Mouse (Mus musculus): ENCODE data around the gene Fam76b. TPM values are rescaled to one million over a fixed set of nuclear protein-coding genes. Genes with fewer than 3 reads are reported as not detected.

Fam76b gene
- polyA plus RNA-seq, 1 experiment: 2.8 TPM

GRCm38 (mm10) chr9:13874359-13874758 is 46.8 kb downstream of the Fam76b start:
- no peak overlapping the region for H3K4me3 ChIP-seq
- no peaks in the 10 kb centered on the region for H3K79me2 ChIP-seq (ENCODE audit: control insufficient read depth, insufficient read depth)
- TF ChIP-seq SRF (IDR thresholded peaks at IDR 0.05; ENCODE audit: control insufficient read depth, insufficient read length, low read depth) (no peak), MYOD1 (IDR thresholded peaks at IDR 0.05; ENCODE audit: control insufficient read depth in 1 of 3, insufficient read length in 2 of 3, low read depth in 2 of 3) (no peak), MYOG (IDR thresholded peaks at IDR 0.05; ENCODE audit: control insufficient read depth in 1 of 3, insufficient read depth in 1 of 3, insufficient read length in 2 of 3, low read depth in 2 of 3) (no peak), E2F4 (IDR thresholded peaks at IDR 0.05; ENCODE audit: insufficient read depth) (no peak), TCF12 (IDR thresholded peaks at IDR 0.05; ENCODE audit: insufficient read depth, poor library complexity, severe bottlenecking) (no peak), TCF3 (IDR thresholded peaks at IDR 0.05; ENCODE audit: insufficient read length, low read depth) (no peak), POLR2AphosphoS2 (IDR thresholded peaks at IDR 0.05; ENCODE audit: insufficient read length, low read depth) (no peak), CEBPB (IDR thresholded peaks at IDR 0.05; ENCODE audit: insufficient read depth, poor library complexity, severe bottlenecking) (no peak), MAX (IDR thresholded peaks at IDR 0.05; ENCODE audit: low read depth) (no peak), USF1 (IDR thresholded peaks at IDR 0.05; ENCODE audit: low read depth) (no peak), REST (IDR thresholded peaks at IDR 0.05; ENCODE audit: insufficient read depth, insufficient read length) (no peak), POLR2A (IDR thresholded peaks at IDR 0.05; ENCODE audit: insufficient read length, low read depth) (no peak)
- no peaks in the 10 kb centered on the region for H3K27me3 ChIP-seq (ENCODE audit: control insufficient read depth, insufficient read depth, insufficient read length)
- no peak overlapping the region for H3ac ChIP-seq (ENCODE audit: control insufficient read depth, insufficient read length)
- H3K4me2 ChIP-seq (ENCODE audit: low read depth): no peak overlapping the region
- no peaks in the 10 kb centered on the region for H3K36me3 ChIP-seq (ENCODE audit: control insufficient read depth, insufficient read depth)

DNA sequence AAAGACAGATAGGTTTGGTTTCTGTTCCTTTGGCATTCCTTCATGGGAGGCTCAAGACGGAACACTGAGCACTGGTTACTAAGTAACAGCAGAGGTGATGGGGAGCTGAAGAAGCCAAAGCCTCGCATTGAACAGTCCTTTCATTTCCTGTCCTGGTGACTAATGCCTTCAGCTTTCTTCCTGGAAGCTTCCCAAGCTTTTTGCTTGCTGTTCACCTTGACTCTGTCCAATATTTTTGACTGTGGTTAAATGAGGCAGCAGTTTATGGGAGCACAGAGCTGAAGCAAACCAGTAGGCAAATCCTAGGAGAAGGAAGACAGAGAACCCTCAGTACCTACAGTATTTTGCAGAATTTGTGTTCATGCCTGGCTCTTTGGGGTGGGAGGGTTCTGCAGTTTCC is 47.8 kb downstream of the Fam76b start:
- Histone ChIP-seq H3K4me3 (no peak overlapping the region), H3ac (ENCODE audit: control insufficient read depth, insufficient read length) (no peak overlapping the region), H3K79me2 (ENCODE audit: control insufficient read depth, insufficient read depth) (no peaks in the 10 kb centered on the region), H3K36me3 (ENCODE audit: control insufficient read depth, insufficient read depth) (no peaks in the 10 kb centered on the region), H3K27me3 (ENCODE audit: control insufficient read depth, insufficient read depth, insufficient read length) (no peaks in the 10 kb centered on the region), H3K4me2 (ENCODE audit: low read depth) (no peak overlapping the region)
- TF ChIP-seq MYOD1 (IDR thresholded peaks at IDR 0.05; ENCODE audit: control insufficient read depth in 1 of 3, insufficient read length in 2 of 3, low read depth in 2 of 3) (no peak), POLR2AphosphoS2 (IDR thresholded peaks at IDR 0.05; ENCODE audit: insufficient read length, low read depth) (no peak), MAX (IDR thresholded peaks at IDR 0.05; ENCODE audit: low read depth) (no peak), E2F4 (IDR thresholded peaks at IDR 0.05; ENCODE audit: insufficient read depth) (no peak), POLR2A (IDR thresholded peaks at IDR 0.05; ENCODE audit: insufficient read length, low read depth) (no peak), TCF3 (IDR thresholded peaks at IDR 0.05; ENCODE audit: insufficient read length, low read depth) (no peak), TCF12 (IDR thresholded peaks at IDR 0.05; ENCODE audit: insufficient read depth, poor library complexity, severe bottlenecking) (no peak), REST (IDR thresholded peaks at IDR 0.05; ENCODE audit: insufficient read depth, insufficient read length) (no peak), MYOG (IDR thresholded peaks at IDR 0.05; ENCODE audit: control insufficient read depth in 1 of 3, insufficient read depth in 1 of 3, insufficient read length in 2 of 3, low read depth in 2 of 3) (no peak), CEBPB (IDR thresholded peaks at IDR 0.05; ENCODE audit: insufficient read depth, poor library complexity, severe bottlenecking) (no peak), SRF (IDR thresholded peaks at IDR 0.05; ENCODE audit: control insufficient read depth, insufficient read length, low read depth) (no peak), USF1 (IDR thresholded peaks at IDR 0.05; ENCODE audit: low read depth) (no peak)

- Histone ChIP-seq H3K4me3 (no peak overlapping the region), H3ac (ENCODE audit: control insufficient read depth, insufficient read length) (no peak overlapping the region), H3K36me3 (ENCODE audit: control insufficient read depth, insufficient read depth) (no peaks in the 10 kb centered on the region), H3K27me3 (ENCODE audit: control insufficient read depth, insufficient read depth, insufficient read length) (no peaks in the 10 kb centered on the region), H3K79me2 (ENCODE audit: control insufficient read depth, insufficient read depth) (no peaks in the 10 kb centered on the region), H3K4me2 (ENCODE audit: low read depth) (no peak overlapping the region)
- TF ChIP-seq POLR2AphosphoS2 (IDR thresholded peaks at IDR 0.05; ENCODE audit: insufficient read length, low read depth) (no peak), USF1 (IDR thresholded peaks at IDR 0.05; ENCODE audit: low read depth) (no peak), MYOG (IDR thresholded peaks at IDR 0.05; ENCODE audit: control insufficient read depth in 1 of 3, insufficient read depth in 1 of 3, insufficient read length in 2 of 3, low read depth in 2 of 3) (no peak), TCF12 (IDR thresholded peaks at IDR 0.05; ENCODE audit: insufficient read depth, poor library complexity, severe bottlenecking) (no peak), MAX (IDR thresholded peaks at IDR 0.05; ENCODE audit: low read depth) (no peak)
These were observed 53.2 kb downstream of the Fam76b start for GRCm38 (mm10) chr9:13880761-13881160.

DNA sequence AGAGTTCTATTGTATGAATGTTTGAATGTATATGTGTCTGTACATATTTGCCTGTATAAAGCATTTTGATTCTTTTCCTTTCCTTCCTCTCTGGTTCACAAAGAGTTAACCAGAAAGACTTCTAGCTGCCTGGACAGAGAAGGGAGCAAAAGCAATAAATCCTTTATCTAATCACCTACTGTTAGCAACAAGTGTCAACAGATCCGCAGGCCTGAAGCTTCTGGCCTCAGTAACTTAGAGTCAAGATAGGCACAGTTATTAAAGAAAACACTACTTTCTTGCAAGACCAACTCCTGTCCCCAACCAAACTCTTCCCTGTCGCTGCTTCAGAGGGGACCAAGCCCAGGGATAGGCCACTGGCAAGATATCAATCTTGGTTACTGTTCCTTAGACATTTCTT is 55.0 kb downstream of the Fam76b start:
- H3K36me3 ChIP-seq (ENCODE audit: control insufficient read depth, insufficient read depth): no peaks in the 10 kb centered on the region
- H3K4me3 ChIP-seq: no peak overlapping the region
- TF ChIP-seq CEBPB (IDR thresholded peaks at IDR 0.05; ENCODE audit: insufficient read depth, poor library complexity, severe bottlenecking) (no peak), POLR2AphosphoS2 (IDR thresholded peaks at IDR 0.05; ENCODE audit: insufficient read length, low read depth) (no peak), E2F4 (IDR thresholded peaks at IDR 0.05; ENCODE audit: insufficient read depth) (no peak), MYOG (IDR thresholded peaks at IDR 0.05; ENCODE audit: control insufficient read depth in 1 of 3, insufficient read depth in 1 of 3, insufficient read length in 2 of 3, low read depth in 2 of 3) (no peak), TCF3 (IDR thresholded peaks at IDR 0.05; ENCODE audit: insufficient read length, low read depth) (no peak), REST (IDR thresholded peaks at IDR 0.05; ENCODE audit: insufficient read depth, insufficient read length) (no peak)
- H3K27me3 ChIP-seq (ENCODE audit: control insufficient read depth, insufficient read depth, insufficient read length): no peaks in the 10 kb centered on the region
- H3ac ChIP-seq (ENCODE audit: control insufficient read depth, insufficient read length): no peak overlapping the region
- H3K79me2 ChIP-seq (ENCODE audit: control insufficient read depth, insufficient read depth): no peaks in the 10 kb centered on the region
- no peak overlapping the region for H3K4me2 ChIP-seq (ENCODE audit: low read depth)

DNA sequence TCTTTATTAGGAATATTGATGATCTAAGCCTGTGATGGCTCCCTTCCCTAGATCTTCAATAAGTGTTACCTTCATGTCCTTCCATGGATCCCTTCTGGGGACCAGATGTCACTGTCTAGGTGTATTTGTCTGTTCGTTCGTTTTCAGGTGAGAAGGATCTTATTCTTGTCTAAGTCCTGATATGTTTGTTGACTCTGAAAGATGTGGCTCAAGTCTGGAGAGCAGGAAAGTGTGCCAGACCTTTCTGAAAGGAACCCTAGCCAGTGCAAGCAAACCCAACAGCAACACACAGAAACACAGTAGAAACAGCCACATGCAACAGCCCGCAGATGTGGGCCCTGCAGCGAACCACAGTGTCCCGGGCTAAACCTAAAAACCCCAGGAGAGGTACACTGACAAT is 61.5 kb downstream of the Fam76b start:
- Histone ChIP-seq H3K4me2 (ENCODE audit: low read depth) (no peak overlapping the region), H3ac (ENCODE audit: control insufficient read depth, insufficient read length) (no peak overlapping the region), H3K4me3 (no peak overlapping the region), H3K36me3 (ENCODE audit: control insufficient read depth, insufficient read depth) (no peaks in the 10 kb centered on the region), H3K27me3 (ENCODE audit: control insufficient read depth, insufficient read depth, insufficient read length) (no peaks in the 10 kb centered on the region), H3K79me2 (ENCODE audit: control insufficient read depth, insufficient read depth) (no peaks in the 10 kb centered on the region)
- TF ChIP-seq MAX (IDR thresholded peaks at IDR 0.05; ENCODE audit: low read depth) (no peak), MYOD1 (IDR thresholded peaks at IDR 0.05; ENCODE audit: control insufficient read depth in 1 of 3, insufficient read length in 2 of 3, low read depth in 2 of 3) (no peak), E2F4 (IDR thresholded peaks at IDR 0.05; ENCODE audit: insufficient read depth) (no peak), POLR2A (IDR thresholded peaks at IDR 0.05; ENCODE audit: insufficient read length, low read depth) (no peak), MYOG (IDR thresholded peaks at IDR 0.05; ENCODE audit: control insufficient read depth in 1 of 3, insufficient read depth in 1 of 3, insufficient read length in 2 of 3, low read depth in 2 of 3) (no peak), TCF3 (IDR thresholded peaks at IDR 0.05; ENCODE audit: insufficient read length, low read depth) (no peak), USF1 (IDR thresholded peaks at IDR 0.05; ENCODE audit: low read depth) (no peak), SRF (IDR thresholded peaks at IDR 0.05; ENCODE audit: control insufficient read depth, insufficient read length, low read depth) (no peak), POLR2AphosphoS2 (IDR thresholded peaks at IDR 0.05; ENCODE audit: insufficient read length, low read depth) (no peak), CEBPB (IDR thresholded peaks at IDR 0.05; ENCODE audit: insufficient read depth, poor library complexity, severe bottlenecking) (no peak), REST (IDR thresholded peaks at IDR 0.05; ENCODE audit: insufficient read depth, insufficient read length) (no peak), TCF12 (IDR thresholded peaks at IDR 0.05; ENCODE audit: insufficient read depth, poor library complexity, severe bottlenecking) (no peak)
